Mouse (Mus musculus): ENCODE measurements around the gene Ift140. TPM values are rescaled to one million over a fixed set of nuclear protein-coding genes. Genes with fewer than 3 reads are reported as not detected.

The Ift140 gene
- polyA plus RNA-seq (2015; fragmentation: Nextera tagmentation; extraction: Ambion mirVana) = 21.7 TPM in 2 replicates

DNA sequence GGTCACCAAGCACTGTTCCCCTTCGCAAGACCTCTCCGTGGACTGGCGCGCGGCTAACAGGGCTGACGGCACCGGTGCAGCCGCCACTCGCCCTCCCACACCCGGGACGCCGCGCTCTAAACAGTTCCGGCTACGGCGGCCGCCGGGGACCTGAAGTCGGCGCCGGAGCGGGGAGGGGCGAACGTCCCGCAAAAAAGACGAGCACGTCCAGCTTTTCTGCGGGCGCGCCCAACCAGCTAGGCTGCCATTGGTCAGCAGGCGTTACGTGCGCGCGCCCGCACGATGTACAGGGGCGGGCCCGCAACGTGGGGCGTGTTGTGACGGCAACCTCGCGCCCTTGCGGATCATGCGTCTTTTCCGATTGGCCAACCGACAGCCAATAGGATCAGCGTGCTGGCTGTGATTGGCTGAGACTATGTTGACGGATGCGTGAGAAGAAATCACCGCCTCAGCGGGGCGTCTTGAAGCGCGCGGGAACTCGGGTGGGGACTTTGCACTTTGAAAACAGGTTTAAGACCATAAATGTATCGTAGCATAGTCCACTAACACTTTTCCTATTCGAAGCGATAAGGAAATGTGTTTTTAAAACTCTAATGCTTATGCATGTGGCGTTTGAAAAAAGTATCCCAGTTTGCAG, at the start of gene Ift140, which contains the start of gene Cramp1l:
Gene Ift140 (plus strand): TSS at position 431 of the 637 bp plus-strand sequence.
Gene Cramp1l (minus strand): TSS at position 134 of the 637 bp plus-strand sequence.
- Histone ChIP-seq H3K27me3 (ENCODE audit: control insufficient read depth, insufficient read depth, low read length) (no peaks in the 10 kb centered on the region), H3K4me1 (ENCODE audit: control insufficient read depth, insufficient read depth, low read length) (peaks cover 6% of the 10 kb centered on the region), H3K27ac (ENCODE audit: low read length) (peak within 1 kb of the TSS; percentile 87), H3K4me2 (ENCODE audit: low read depth, low read length) (peak within 1 kb of the TSS; percentile 91), H3K36me3 (ENCODE audit: control insufficient read depth, insufficient read depth, low read length) (no peaks in the 10 kb centered on the region), H3K4me3 (replicated peaks; ENCODE audit: low read length) (peak within 1 kb of the TSS; percentile 96), H3K9me3 (replicated peaks; ENCODE audit: control insufficient read depth, low read length) (no peaks in the 10 kb centered on the region), H3K9ac (ENCODE audit: low read length) (peak within 1 kb of the TSS; percentile 90)
- peak; percentile 98 for ATAC-seq (ENCODE audit: insufficient read depth, low FRiP score)
- under 1% methylated on average over 62 of the region's 62 CpGs for WGBS

DNA sequence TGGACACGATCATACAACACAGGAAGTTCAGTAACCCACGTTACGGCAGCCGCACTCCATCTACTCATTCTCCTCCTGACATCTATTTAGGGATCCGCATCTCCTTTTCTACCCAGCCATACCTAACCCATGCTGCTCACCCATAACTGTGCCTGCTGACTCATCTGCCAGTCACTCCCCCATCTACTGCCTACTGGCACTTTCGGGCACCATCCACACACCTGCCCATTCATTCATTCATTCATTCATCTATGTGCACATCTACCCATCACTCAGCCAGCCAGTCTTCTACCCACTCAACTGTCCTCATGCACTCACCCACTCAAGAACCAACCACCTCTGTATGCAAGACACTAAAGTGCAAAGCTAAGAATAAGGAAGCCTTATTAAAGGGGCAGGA, 28.7 kb upstream of the Ift140 start:
- 95% methylated on average over 6 of the region's 6 CpGs for WGBS
- no peak for ATAC-seq (ENCODE audit: insufficient read depth, low FRiP score)
- Histone ChIP-seq H3K36me3 (ENCODE audit: control insufficient read depth, insufficient read depth, low read length) (peaks cover 24% of the 10 kb centered on the region; the same call in 1 of the 2 replicates), H3K9me3 (replicated peaks; ENCODE audit: control insufficient read depth, low read length) (no peaks in the 10 kb centered on the region), H3K4me1 (ENCODE audit: control insufficient read depth, insufficient read depth, low read length) (no peaks in the 10 kb centered on the region), H3K9ac (ENCODE audit: low read length) (no peak overlapping the region), H3K27me3 (ENCODE audit: control insufficient read depth, insufficient read depth, low read length) (no peaks in the 10 kb centered on the region), H3K4me2 (ENCODE audit: low read depth, low read length) (no peak overlapping the region), H3K27ac (ENCODE audit: low read length) (no peak overlapping the region), H3K4me3 (replicated peaks; ENCODE audit: low read length) (no peak overlapping the region)

DNA sequence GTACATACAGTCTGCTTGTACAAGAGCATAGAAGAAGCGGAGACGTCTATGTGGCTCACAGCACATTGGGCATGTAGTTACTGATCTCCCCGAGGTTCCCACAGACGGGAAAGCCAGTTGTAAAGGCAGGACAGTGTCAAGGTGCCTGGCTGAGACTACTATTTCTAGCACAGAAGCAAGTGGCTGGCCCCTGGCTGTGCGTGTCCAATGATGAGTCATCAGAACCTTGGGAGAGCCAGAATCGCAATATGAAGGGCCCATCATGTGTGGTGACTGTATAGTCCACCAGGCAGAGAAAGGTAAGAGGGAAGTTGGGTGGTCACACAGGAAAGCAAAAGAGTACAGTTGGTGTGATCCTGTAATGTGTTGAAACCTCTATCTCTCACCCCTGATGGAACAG, 21.2 kb upstream of the Ift140 start:
- 92% methylated on average over 6 of the region's 6 CpGs for WGBS
- Histone ChIP-seq H3K36me3 (ENCODE audit: control insufficient read depth, insufficient read depth, low read length) (peaks cover 21% of the 10 kb centered on the region; the same call in 1 of the 2 replicates), H3K4me3 (replicated peaks; ENCODE audit: low read length) (no peak overlapping the region), H3K9me3 (replicated peaks; ENCODE audit: control insufficient read depth, low read length) (no peaks in the 10 kb centered on the region), H3K27ac (ENCODE audit: low read length) (no peak overlapping the region), H3K27me3 (ENCODE audit: control insufficient read depth, insufficient read depth, low read length) (no peaks in the 10 kb centered on the region), H3K4me1 (ENCODE audit: control insufficient read depth, insufficient read depth, low read length) (no peaks in the 10 kb centered on the region), H3K4me2 (ENCODE audit: low read depth, low read length) (no peak overlapping the region), H3K9ac (ENCODE audit: low read length) (no peak overlapping the region)
- ATAC-seq (ENCODE audit: insufficient read depth, low FRiP score) = no peak

DNA sequence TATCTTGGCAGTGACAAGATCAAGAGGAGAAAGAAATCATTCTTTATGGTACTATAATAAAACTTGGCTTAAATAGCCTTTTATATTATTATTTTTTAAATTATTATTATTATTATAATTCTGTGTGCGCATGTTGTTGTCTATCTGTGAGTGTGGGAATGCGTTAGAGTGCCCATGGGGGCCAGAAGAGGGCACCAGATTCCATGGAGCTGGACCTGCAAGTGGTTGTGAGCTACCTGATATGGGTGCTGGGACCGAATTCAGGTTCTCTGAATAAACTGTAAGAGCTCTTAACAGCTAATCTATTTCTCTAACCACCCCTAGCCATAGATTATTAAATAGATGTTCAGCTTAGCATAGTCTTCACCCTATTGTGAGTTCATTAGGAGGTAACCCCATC, 10.8 kb upstream of the Ift140 start:
- H3K4me1 ChIP-seq (ENCODE audit: control insufficient read depth, insufficient read depth, low read length) = no peaks in the 10 kb centered on the region
- no peaks in the 10 kb centered on the region for H3K9me3 ChIP-seq (replicated peaks; ENCODE audit: control insufficient read depth, low read length)
- no peak for ATAC-seq (ENCODE audit: insufficient read depth, low FRiP score)
- H3K9ac ChIP-seq (ENCODE audit: low read length) = no peak overlapping the region
- no peaks in the 10 kb centered on the region for H3K27me3 ChIP-seq (ENCODE audit: control insufficient read depth, insufficient read depth, low read length)
- WGBS = 95% methylated on average over 3 of the region's 3 CpGs
- H3K36me3 ChIP-seq (ENCODE audit: control insufficient read depth, insufficient read depth, low read length) = 0 out of 2 replicates have a peak, but pooled peaks cover 23% of the 10 kb centered on the region
- no peak overlapping the region for H3K4me2 ChIP-seq (ENCODE audit: low read depth, low read length)
- no peak overlapping the region for H3K27ac ChIP-seq (ENCODE audit: low read length)
- H3K4me3 ChIP-seq (replicated peaks; ENCODE audit: low read length) = no peak overlapping the region

DNA sequence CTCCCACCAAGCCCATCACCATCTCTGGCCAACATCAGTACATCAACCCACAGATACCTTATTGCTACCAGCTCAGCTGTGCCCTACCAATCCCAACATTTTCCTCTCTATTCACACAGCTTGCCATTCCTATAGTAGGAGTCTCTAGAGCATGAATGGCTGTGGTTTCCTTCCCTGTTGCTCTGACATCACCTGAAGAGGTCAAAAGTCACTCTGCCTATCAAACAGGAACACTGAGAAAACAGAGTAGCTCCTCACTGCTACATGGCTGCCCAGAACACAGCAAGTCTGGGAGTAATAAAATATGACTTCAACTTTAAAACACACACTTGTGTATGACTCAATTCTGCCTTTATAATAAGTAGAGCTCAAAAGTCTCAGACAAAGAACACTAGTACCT, 8.4 kb upstream of the Ift140 start:
- Histone ChIP-seq H3K36me3 (ENCODE audit: control insufficient read depth, insufficient read depth, low read length) (0 out of 2 replicates have a peak, but pooled peaks cover 13% of the 10 kb centered on the region), H3K9me3 (replicated peaks; ENCODE audit: control insufficient read depth, low read length) (no peaks in the 10 kb centered on the region), H3K27ac (ENCODE audit: low read length) (no peak overlapping the region), H3K4me2 (ENCODE audit: low read depth, low read length) (no peak overlapping the region), H3K27me3 (ENCODE audit: control insufficient read depth, insufficient read depth, low read length) (no peaks in the 10 kb centered on the region), H3K4me1 (ENCODE audit: control insufficient read depth, insufficient read depth, low read length) (no peaks in the 10 kb centered on the region), H3K4me3 (replicated peaks; ENCODE audit: low read length) (no peak overlapping the region), H3K9ac (ENCODE audit: low read length) (no peak overlapping the region)
- no peak for ATAC-seq (ENCODE audit: insufficient read depth, low FRiP score)

DNA sequence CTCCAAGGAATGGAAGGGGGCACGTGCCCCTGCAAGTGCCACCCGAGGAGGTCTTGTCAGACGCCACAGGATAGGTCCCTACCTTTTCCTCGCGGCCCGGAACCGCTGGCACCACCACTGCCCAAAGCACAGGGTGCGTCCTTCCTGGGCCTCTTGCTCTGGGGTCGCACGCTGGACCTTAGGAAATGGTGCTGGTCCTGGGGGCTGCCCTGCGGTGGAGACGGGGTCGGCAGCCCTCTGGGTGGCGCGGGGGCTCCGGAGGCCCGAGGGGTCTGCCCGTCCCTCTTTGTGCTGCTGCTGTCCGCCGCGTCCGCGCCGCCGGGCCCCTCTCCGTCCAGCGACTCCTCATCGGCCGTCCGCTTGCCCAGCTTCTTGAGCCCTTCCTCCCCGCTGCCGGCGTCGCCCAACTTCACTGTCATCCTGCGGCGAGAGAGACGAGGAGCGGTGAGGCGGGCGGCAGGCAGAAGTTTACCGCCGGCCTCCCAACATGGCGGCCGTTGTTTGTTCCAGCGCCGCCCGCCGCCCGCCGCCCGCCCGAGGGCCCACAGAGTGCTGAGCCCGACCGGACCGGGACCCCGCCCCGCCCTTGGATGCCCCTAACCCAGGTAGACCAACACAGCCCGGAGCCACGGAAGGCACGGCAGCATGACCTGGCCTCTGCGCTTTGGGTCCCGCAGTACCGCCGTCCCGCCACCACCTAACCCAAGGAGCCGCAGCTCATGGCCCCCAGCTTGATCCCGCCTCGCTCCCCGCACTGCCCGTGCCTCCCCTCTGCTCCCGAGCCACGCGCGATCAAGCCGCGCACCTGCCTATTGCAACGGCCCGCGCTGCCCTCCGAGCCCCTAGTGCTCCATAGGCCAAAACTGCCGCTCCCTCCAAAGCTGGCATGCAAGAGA, 2.0 kb upstream of the Ift140 start:
- Histone ChIP-seq H3K27ac (ENCODE audit: low read length) (peak overlapping the region; percentile 79), H3K4me3 (replicated peaks; ENCODE audit: low read length) (peak overlapping the region; percentile 96), H3K4me1 (ENCODE audit: control insufficient read depth, insufficient read depth, low read length) (peaks cover 6% of the 10 kb centered on the region), H3K27me3 (ENCODE audit: control insufficient read depth, insufficient read depth, low read length) (no peaks in the 10 kb centered on the region), H3K9ac (ENCODE audit: low read length) (peak overlapping the region; percentile 90), H3K4me2 (ENCODE audit: low read depth, low read length) (peak overlapping the region; percentile 91), H3K36me3 (ENCODE audit: control insufficient read depth, insufficient read depth, low read length) (no peaks in the 10 kb centered on the region), H3K9me3 (replicated peaks; ENCODE audit: control insufficient read depth, low read length) (no peaks in the 10 kb centered on the region)
- under 1% methylated on average over 80 of the region's 81 CpGs for WGBS
- no peak for ATAC-seq (ENCODE audit: insufficient read depth, low FRiP score)

DNA sequence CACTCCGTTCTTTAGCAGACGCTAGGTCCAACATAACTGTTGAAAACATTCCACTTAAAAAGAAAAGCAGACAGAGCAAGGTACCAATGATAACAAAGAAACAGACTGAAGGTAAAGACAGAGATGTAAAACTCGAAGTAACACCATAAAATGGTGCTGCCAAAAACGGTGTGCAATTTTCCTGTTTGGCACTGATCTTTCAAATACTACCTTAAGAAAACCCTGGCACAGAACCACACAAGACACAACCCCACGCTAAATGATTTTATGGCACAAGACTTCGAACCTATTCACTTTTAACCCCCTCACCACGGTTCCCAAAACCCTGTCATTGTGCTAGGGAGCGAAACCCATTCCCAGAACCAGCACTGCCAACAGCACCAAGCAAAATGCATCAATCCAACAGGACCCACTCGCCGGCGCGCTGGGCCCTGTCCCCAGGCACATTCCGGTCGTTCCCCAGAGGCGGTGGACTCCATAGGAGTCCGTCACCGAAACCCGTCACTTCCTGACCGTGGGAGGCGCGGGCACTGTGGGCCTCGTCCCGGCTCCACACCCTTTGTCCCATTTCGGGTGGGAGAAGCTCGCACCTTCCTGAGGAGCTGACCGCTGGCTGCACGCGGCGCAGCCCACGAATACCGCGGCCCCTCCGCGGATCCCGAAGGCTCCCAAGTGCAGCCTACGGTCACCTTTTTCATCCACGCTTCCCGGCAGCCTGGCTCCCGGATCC, 879 bp upstream of the Ift140 start:
- no peaks in the 10 kb centered on the region for H3K36me3 ChIP-seq (ENCODE audit: control insufficient read depth, insufficient read depth, low read length)
- no peaks in the 10 kb centered on the region for H3K9me3 ChIP-seq (replicated peaks; ENCODE audit: control insufficient read depth, low read length)
- H3K27me3 ChIP-seq (ENCODE audit: control insufficient read depth, insufficient read depth, low read length) = no peaks in the 10 kb centered on the region
- peaks cover 6% of the 10 kb centered on the region for H3K4me1 ChIP-seq (ENCODE audit: control insufficient read depth, insufficient read depth, low read length)
- H3K27ac ChIP-seq (ENCODE audit: low read length) = peak overlapping the region; percentile 87
- H3K4me2 ChIP-seq (ENCODE audit: low read depth, low read length) = peak overlapping the region; percentile 91
- under 1% methylated on average over 39 of the region's 39 CpGs for WGBS
- H3K9ac ChIP-seq (ENCODE audit: low read length) = peak overlapping the region; percentile 90
- H3K4me3 ChIP-seq (replicated peaks; ENCODE audit: low read length) = peak overlapping the region; percentile 96
- ATAC-seq (ENCODE audit: insufficient read depth, low FRiP score) = peak; percentile 4; the same call in 1 of the 2 replicates

DNA sequence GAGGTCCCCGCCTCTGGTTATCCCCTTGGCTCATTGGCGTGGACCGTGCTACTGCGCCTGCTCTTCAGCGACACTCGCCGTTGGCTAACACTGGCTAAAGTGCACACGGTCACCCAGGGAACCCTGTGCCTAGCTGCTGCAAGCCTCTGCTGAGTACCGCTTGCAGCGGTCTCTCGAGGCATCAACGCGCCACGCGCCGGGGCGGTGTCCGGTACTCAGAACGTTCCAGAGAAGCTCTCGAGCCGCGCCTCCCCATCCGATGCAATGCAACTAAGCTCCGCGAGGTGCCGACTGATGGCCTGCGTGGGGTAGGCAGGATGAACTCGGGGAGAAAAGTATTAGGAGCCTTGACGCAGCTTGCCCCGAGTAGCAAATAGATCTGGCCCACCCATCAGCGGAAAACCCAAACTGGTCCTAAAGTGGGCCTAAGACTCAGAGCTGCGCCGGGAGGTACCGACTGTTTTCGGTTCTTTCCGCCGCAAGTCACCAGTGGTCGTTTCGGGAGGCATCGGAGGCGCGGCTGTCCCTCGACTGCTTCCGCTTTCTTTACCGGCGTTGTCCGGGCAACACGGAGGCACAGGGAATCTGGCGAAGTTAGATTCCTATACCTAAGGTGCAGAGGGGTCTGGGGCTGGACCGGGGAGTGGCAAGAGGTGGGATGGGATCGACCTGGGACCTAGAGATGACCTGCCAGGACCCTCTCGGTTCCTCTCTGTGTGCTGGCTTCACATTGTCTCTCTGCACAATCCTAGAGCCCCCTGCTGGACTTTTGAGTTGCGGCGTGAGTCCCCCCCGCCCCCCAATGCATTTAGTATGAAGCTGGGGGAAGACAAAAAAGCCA, 627 bp downstream of the Ift140 start:
- Histone ChIP-seq H3K36me3 (ENCODE audit: control insufficient read depth, insufficient read depth, low read length) (no peaks in the 10 kb centered on the region), H3K27ac (ENCODE audit: low read length) (peak overlapping the region; percentile 73), H3K9ac (ENCODE audit: low read length) (peak overlapping the region; percentile 75), H3K4me1 (ENCODE audit: control insufficient read depth, insufficient read depth, low read length) (peaks cover 6% of the 10 kb centered on the region), H3K4me3 (replicated peaks; ENCODE audit: low read length) (peak overlapping the region; percentile 71), H3K9me3 (replicated peaks; ENCODE audit: control insufficient read depth, low read length) (no peaks in the 10 kb centered on the region), H3K4me2 (ENCODE audit: low read depth, low read length) (peak overlapping the region; percentile 73), H3K27me3 (ENCODE audit: control insufficient read depth, insufficient read depth, low read length) (no peaks in the 10 kb centered on the region)
- under 1% methylated on average over 55 of the region's 55 CpGs for WGBS
- peak; percentile 84 for ATAC-seq (ENCODE audit: insufficient read depth, low FRiP score)

Measured in stomach, embryonic 16.5 days (tissue).